Mouse (Mus musculus) midbrain, embryonic 11.5 days (tissue): ENCODE measurements around the gene H2-M10.2. TPM values are rescaled to one million over a fixed set of nuclear protein-coding genes. Genes with fewer than 3 reads are reported as not detected.
"Not testable (repeated sequence)": the region's sequence is repeated elsewhere in the genome, so short reads cannot be mapped to it uniquely, and the experiment has no call there.

Experiments
- ATAC-seq: fragments of 200-750 bp; cut with Nextera tagmentation; 2 replicates; pipeline ENCODE4 v1.8.0; 2017; ENCODE audit warnings: moderate TSS enrichment, moderate library complexity; ENCODE audit not compliant: low FRiP score
- DNase-seq: peaks from one replicate; pipeline ENCODE4 v3.0.0; 2015; ENCODE audit warnings: low spot score; ENCODE audit errors: missing footprints
- H3K27ac ChIP-seq: fragments of 300-500 bp; sonication (generic); 2 replicates; pipeline ENCODE4 v1.5.1; 2014; ENCODE audit warnings: low read depth, low read length
- H3K27me3 ChIP-seq: fragments of 300-500 bp; sonication (generic); 2 replicates; pipeline ENCODE4 v1.6.1; 2014; ENCODE audit warnings: mild to moderate bottlenecking, low read length, moderate library complexity, mixed read lengths; ENCODE audit not compliant: control insufficient read depth, insufficient read depth
- H3K36me3 ChIP-seq: fragments of 300-500 bp; sonication (generic); 2 replicates; pipeline ENCODE4 v1.6.1; 2014; ENCODE audit warnings: mild to moderate bottlenecking, low read length, moderate library complexity, mixed read lengths; ENCODE audit not compliant: control insufficient read depth, insufficient read depth
- H3K4me1 ChIP-seq: fragments of 300-500 bp; sonication (generic); 2 replicates; pipeline ENCODE4 v1.6.1; 2014; ENCODE audit warnings: low read length; ENCODE audit not compliant: control insufficient read depth, insufficient read depth
- H3K4me2 ChIP-seq: fragments of 300-500 bp; sonication (generic); 2 replicates; pipeline ENCODE4 v1.6.1; 2014; ENCODE audit warnings: mild to moderate bottlenecking, moderate library complexity
- H3K4me3 ChIP-seq: fragments of 300-500 bp; sonication (generic); 2 replicates; pipeline ENCODE4 v1.5.1; 2014; ENCODE audit warnings: low read depth, low read length
- H3K9ac ChIP-seq: fragments of 300-500 bp; sonication (generic); 2 replicates; pipeline ENCODE4 v1.6.1; 2014; ENCODE audit warnings: low read length
- H3K9me3 ChIP-seq: fragments of 300-500 bp; sonication (generic); 2 replicates; pipeline ENCODE4 v1.6.1; 2016; ENCODE audit warnings: low read length; ENCODE audit not compliant: control insufficient read depth
- WGBS: fragments of 180-500 bp; shearing (Covaris S2); extraction: QIAGEN DNeasy Blood & Tissue Kit; methylation state at CpG from one replicate; pipeline ENCODE4 v1.1.7; 2014; 5-methylcytosine and 5-hydroxymethylcytosine counted together
- polyA plus RNA-seq: library from polyadenylated mRNA; unstranded; fragments of >200 nt; fragmentation: Nextera tagmentation; extraction: Ambion mirVana; gene quantifications from 2 replicates; pipeline ENCODE4 v1.2.1, GENCODE M21; 2014

Gene H2-M10.2
- polyA plus RNA-seq, 1 experiment from 2014 or later, result not detected

DNA sequence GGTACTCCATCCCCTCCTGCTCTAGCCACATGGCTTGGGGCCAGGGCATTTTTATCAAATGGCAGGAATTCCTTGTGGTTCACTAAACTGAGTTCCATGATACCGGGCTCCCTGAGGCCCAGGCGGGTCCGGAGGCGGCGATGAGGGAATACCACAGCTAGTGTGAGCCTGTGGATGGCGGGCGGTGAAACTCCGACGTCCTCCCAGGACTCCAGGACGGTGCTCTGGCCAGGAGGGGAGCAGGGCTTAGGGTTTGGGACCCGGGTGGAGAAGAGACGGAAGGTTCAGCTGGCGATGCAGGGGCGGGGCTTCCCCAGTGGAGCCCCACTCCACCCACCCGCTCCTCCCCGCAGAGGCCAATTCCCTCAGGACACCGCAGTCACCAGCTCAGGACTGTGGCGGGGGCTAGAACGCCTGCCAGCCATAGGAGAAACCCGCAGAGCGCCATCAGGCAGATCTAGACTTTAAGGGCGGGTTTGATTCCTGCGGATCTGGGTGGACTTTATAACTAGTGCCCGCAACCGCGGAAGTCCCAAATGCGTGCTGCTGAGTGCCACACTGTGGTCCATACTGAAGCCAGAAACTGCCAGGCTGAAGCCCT, 48.9 kb downstream of the H2-M10.2 start:
- no peaks in the 10 kb centered on the region for H3K9me3 ChIP-seq
- H3K27me3 ChIP-seq, result no peaks in the 10 kb centered on the region; the same call in 1 of the 2 replicates
- H3K36me3 ChIP-seq, result no peaks in the 10 kb centered on the region
- DNase-seq (peak; percentile 91), ATAC-seq (peak; percentile 64; the same call in 1 of the 2 replicates)
- peak overlapping the region; percentile 39; the same call in 1 of the 2 replicates for H3K9ac ChIP-seq
- H3K4me1 ChIP-seq, result no peaks in the 10 kb centered on the region; the same call in 1 of the 2 replicates
- H3K4me2 ChIP-seq, result peak overlapping the region; percentile 48
- no peak overlapping the region for H3K27ac ChIP-seq
- peak overlapping the region; percentile 20 for H3K4me3 ChIP-seq
- 2% methylated on average over 27 of the region's 27 CpGs for WGBS

DNA sequence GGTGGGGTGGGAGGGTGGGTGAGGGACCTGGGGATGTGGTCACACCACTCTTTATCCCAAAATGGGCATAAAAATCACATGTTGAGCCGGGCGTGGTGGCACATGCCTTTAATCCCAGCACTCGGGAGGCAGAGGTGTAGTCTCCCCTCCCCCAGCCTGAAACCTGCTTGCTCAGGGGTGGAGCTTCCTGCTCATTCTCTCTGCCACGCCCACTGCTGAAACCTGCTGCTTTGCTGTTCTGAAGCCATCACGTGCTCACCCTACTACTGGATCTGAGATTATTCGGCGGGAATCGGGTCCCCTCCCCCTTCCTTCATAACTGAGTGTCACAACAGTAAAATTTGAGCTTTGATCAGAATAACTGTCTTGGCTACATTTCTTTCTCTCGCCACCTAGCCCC, 51.0 kb downstream of the H2-M10.2 start:
- not testable (repeated sequence) for DNase-seq, H3K4me1 ChIP-seq, H3K9ac ChIP-seq, ATAC-seq, H3K4me2 ChIP-seq, H3K9me3 ChIP-seq, H3K27me3 ChIP-seq, H3K4me3 ChIP-seq, H3K27ac ChIP-seq, H3K36me3 ChIP-seq
- 33% methylated on average over 8 of the region's 9 CpGs for WGBS

Other genes with a start within 250 kb of the H2-M10.2 start
- 7.3 and 7.6 TPM in 2 replicates for gene H2-T22, start 243.7 kb downstream of the H2-M10.2 start, polyA plus RNA-seq
- gene Gm6034, start 243.5 kb downstream of the H2-M10.2 start, polyA plus RNA-seq, result not detected in 2 replicates
- gene Gm11127, start 228.1 kb downstream of the H2-M10.2 start, polyA plus RNA-seq, result not detected in 2 replicates
- gene Gm19684, start 164.8 kb downstream of the H2-M10.2 start, polyA plus RNA-seq, result not detected in 2 replicates
- not detected in 2 replicates for gene Gm7030, start 157.1 kb downstream of the H2-M10.2 start, polyA plus RNA-seq
- 0.16 TPM in 1 of 2 replicates, not detected in the other for gene Gm8909, start 118.0 kb downstream of the H2-M10.2 start, polyA plus RNA-seq
- not detected in 2 replicates for gene H2-T3, start 96.2 kb downstream of the H2-M10.2 start, polyA plus RNA-seq
- 80.7 and 83.2 TPM in 2 replicates for gene Rpp21, start 28.4 kb downstream of the H2-M10.2 start, polyA plus RNA-seq
- 17.4 and 17.6 TPM in 2 replicates for gene Trim39, start 14.2 kb downstream of the H2-M10.2 start, polyA plus RNA-seq
- not detected in 2 replicates for gene H2-M10.1, start 39.7 kb upstream of the H2-M10.2 start, polyA plus RNA-seq
- not detected in 2 replicates for gene H2-M10.3, start 81.9 kb upstream of the H2-M10.2 start, polyA plus RNA-seq
- not detected in 2 replicates for gene H2-M10.4, start 175.8 kb upstream of the H2-M10.2 start, polyA plus RNA-seq